Mouse (Mus musculus) fibroblast of lung, adult 2 months (primary cell): ENCODE data around the gene Art2b.
"Not testable (repeated sequence)": the region's sequence is repeated elsewhere in the genome, so short reads cannot be mapped to it uniquely, and the experiment has no call there.

ENCODE experiments used
- DNase-seq: peaks from one replicate; pipeline ENCODE4 v3.0.0-alpha.2; 2011; ENCODE audit warnings: low read depth

Gene Art2b

DNA sequence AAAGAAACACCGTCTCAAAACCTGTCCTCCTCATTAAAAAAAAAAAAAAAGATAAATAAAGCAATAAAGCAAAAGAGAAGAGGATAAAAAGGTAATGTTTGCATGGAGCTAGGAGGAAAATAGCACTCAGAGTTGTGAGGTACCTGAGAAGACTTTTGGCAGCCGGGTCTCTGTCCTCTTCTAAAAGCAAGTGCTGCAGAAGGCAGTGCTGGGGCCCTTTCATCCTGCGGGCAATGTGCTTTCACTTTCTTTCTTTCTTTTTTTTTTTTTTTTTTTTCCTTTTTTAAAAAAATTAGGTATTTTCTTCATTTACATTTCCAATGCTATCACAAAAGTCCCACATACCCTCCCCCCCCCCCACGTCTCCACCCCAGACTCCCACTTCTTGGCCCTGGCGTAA, at the start of gene Art2b:
Gene Art2b, minus strand, starts transcription at position 193 of the 400 bp plus-strand sequence.
- no peak for DNase-seq

DNA sequence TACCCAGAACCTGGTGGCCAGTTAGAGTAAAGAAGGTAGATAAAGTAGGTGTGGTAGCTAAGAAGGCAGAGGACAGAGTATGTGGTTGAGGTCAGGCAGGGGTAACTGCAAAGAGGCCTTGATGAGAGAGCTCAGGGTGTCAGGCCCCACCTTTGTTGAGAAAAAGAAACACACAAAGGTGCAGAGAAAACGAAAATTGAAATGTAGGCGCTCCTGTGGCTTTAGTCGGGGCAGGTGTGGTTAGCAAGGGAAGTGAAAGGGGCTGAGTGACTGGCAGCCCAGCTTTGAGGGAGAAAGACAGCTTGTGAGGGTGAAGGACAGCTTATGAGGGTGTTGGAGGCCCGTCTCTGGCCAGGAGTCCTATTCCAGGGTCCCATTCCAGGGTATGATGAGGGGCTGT, 49.1 kb upstream of the Art2b start:
- DNase-seq, result no peak

DNA sequence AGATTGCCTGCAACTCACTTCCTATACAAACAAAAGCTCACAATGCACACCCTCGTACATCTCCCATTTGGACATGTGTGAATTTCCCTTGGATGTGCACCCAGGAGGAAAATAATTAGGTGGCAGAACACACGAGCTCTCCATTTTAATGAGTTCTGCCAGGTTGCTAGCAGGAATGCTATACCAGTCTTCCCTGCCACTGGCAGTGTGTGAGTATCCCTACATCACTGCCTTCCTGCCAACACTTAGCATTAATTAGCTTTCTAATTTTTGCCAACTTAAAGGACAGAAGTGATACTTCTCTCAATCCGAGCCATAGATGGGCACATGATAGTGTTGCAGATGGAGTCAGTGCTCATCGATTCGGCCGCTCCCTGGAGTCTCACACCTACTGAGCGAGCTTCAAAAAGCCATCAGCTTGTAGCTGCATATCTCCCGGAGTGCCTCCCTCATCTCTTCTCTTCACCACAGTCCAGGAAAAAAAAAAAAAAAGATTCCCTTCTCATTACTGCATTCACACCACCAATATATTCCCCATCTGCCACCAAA, 48.3 kb upstream of the Art2b start:
- DNase-seq, result no peak

DNA sequence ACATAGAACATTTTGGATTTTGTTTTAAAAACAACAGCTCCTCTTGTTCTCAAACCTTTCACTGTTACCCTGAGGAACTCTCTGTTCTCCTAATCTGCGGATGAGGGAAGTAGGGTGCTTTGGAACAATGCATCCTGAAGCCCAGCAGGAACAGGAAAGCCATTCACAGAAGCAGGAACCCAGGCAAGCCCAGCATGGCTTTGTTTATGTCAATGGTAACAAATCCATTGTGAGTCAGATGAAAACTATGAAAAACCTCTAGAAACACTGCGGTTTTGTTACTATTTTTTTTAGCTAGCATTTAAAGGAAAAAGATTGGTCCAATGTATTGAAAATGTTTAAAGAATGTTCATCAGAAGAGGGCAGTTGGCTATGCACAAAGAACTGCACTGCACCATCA, 43.1 kb upstream of the Art2b start:
- DNase-seq, result no peak

DNA sequence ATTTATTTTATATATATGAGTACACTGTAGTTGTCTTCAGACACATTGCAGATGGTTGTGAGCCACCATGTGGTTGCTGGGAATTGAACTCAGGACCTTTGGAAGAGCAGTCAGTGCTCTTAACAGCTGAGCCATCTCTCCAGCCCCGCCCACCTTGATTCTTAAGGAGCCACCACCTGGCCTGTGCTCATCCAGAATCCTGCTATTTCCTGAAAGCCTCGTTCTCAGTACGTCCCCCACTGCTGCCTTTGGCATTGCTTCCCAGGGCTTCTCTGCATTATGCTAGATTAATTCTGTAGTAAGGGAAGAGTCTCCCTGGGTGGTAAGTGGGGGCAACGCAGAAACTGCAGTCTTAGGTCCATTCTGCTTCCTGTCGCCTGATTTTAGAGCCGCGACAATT, 41.8 kb upstream of the Art2b start:
- DNase-seq, result not testable (repeated sequence)

DNA sequence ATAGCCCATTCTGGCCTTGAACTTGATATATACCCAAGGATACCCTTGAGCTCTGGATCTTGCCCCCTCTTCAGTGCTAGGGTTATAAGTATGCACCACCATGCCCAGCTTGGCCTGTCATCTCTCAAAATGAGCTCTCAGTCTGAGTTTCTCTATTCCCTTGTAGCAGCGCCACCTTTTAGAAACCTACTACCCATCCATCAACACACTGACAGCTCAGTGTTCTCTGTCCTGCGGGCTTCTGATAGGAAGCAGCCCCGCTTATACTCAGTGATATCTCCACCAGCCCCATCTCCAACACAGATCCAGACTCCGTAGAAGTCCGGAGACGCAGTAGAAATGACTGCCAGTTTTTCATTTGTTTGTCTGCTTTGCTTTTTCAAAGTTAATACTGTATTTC, 38.9 kb upstream of the Art2b start:
- no peak for DNase-seq

DNA sequence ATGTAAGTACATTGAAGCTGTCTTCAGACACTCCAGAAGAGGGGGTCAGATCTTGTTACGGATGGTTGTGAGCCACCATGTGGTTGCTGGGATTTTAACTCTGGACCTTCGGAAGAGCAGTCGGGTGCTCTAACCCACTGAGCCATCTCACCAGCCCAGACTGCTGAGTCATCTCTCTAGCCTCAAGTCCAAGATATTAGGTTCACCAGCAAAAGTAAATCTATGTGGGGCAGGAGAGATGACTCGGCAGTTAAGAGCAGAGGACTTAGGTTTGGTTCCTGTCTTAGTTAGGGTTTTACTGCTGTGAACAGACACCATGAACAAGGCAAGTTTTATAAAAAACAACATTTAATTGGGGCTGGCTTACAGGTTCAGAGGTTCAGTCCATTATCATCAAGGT, 36.5 kb upstream of the Art2b start:
- not testable (repeated sequence) for DNase-seq

DNA sequence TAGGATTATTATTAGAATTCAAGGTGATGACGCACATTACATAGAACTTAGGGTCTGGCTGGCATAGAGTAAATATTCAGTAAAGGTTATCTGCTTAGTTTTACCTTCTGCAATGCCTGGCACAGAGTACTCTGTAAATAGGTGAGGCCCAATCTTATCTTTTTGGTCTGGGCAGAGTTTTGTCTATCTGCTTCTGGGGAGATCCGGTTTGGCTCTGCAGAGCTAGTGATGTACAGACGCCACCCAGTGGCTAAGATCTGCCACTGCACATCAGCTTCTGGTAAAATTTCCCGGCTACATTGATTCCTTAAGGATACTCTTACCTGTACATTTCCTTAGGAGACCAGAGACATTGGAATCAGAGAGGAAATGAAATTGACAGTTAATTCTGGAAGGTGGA, 35.0 kb upstream of the Art2b start:
- no peak for DNase-seq

DNA sequence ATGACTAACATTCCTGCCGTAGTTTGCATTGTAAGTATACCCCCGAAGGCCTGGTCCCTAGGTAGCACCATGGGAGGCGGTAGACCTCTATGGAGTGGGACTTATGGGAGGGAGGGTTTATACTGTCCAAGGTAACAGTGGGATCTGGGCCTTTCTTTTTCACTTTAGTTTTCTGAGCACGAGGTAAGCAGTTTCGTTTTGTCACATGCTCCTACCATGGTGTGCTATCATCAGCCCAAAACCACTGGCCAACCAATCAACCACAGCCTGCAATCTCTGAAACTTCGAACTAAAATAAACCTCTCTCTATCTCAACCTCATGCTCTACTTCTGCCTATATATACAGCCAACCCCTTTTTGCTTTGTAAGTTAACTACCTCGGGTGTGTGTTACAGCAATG, 32.9 kb upstream of the Art2b start:
- DNase-seq, result no peak

DNA sequence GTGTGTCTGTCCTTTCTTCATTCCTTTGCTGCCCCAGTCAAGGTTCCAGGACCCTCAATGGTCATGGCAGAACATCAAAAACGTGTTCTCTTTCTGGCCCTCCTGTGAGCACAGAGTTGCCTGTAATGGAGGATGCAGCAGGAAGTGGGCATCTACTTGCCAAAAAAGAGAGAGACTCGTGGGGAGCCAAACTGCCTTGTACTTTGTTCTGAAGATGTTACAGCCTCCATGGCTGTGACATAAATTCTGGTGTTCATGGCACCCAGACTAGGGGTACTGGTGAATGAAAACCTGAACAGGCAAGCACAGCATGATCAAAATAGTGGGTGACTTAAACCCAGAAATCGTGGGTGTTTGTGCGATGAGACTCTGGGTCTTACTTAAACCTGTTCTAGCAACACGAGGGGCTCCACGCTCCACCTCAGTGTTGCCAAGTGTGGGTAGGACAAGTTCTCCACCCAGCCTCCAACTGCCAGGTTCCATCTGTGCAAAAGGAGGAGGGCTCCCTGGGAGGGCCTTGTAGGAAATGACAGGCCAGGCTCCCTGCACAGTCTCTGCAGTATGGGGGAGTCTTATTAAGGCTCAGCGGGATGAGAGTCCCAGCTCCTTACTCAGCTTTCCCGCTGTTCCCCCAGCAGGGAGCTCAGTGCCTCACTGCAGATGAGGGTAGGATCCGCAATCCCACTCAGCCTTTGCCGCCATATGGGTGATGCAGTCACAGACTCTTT, 32.2 kb upstream of the Art2b start:
- DNase-seq, result no peak

DNA sequence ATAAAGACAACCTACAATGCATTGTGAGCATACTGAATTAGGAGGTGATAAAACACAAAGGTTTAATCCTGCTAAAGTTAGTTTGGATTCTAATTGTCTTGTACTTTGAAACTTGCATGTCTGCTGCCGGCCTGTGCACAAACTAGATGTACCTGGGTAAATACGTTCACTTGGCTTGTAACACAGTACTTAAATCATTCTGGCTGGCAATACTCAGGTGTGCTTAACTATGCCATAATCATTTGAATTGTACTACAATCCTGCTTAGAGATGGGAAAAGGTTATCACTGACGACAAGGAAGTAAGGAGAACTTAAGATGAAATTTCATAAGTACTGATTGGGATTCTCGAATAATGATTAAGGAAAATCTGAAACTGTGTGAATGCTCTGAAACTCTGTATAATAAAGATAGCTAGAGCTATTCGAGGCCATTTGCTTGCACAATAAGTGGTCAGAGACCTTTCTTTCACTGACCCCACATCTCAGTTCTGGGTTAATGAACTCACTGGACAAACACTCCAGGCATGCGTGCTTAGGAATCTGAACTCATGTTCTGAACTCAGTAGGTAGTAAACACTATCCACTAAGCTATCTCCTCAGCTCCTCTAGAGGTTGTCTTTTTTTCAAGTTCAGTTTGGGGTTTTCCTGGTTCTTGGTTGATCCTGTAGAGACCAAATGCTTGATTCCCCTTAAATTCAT, 30.9 kb upstream of the Art2b start:
- DNase-seq, result no peak

DNA sequence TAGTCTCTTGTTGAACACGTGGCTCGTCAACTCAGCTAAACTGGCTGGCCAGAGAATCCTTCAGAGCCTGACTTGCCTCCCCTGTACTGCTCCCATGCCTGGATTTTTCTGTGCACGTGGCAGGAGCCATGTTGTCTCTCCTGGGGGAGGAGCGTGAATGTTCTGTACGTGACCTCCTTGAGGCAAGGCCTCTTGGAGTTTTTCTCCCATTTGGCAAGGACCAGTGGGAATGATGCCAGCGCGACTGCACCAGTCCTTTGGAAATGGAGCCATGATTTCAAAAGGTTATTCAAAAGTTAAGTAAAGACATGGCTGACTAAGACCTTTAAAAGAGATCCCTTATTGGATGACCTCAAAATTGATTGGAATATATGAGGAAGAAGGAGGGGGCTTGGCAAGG, 30.0 kb upstream of the Art2b start:
- DNase-seq, result no peak

DNA sequence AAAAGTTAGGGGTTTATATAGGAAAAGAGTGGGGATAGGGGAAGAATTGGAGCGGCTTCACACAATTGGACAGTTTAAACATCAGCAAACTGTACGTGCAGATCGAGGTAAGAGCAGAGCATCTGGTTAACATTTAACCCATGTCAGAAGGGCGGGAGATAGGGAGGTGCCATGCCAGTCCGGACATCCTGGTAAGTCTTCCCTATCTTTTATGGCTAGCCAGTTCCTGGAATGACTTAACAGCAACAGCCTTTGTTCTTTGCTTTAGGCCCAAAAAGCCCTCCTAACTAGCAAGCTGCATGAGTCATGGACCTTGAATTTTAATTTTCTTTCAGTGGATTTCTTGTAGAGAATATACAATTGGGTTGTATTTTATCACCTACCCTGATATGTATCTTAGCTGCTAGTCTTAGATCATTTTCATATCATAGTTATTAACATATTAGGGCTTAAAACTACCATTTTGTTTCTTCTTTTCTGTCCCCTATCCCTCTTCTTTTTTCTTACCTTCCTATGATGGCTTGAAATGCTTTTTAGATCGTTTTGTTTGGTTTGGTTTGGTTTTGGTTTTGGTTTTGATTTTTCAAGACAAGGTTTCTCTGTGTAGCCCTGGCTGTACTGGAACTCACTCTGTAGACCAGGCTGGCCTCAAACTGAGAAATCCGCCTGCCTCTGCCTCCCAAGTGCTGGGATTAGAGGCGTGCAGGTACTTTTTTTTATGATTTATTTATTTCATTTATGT, 27.6 kb upstream of the Art2b start:
- DNase-seq, result not testable (repeated sequence)

DNA sequence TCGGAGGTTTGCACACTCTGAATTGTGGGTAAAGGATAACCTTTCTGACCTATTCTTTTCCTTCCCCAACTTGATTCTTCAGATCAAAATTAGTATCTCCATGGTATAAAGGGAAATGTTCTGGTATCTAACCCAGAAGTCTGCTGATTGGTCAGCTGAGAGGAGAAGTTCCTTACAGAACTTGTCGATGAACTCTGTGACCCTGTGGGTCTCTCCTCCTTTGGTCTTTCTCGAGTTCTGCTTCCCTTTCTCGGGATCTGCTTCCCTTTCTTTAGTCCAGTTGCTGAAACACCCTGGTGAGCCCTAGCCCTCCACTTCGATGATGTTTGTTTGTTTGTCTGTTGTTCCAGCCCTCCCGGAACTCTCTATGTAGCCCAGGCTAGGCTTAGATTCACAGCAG, 22.4 kb upstream of the Art2b start:
- no peak for DNase-seq

DNA sequence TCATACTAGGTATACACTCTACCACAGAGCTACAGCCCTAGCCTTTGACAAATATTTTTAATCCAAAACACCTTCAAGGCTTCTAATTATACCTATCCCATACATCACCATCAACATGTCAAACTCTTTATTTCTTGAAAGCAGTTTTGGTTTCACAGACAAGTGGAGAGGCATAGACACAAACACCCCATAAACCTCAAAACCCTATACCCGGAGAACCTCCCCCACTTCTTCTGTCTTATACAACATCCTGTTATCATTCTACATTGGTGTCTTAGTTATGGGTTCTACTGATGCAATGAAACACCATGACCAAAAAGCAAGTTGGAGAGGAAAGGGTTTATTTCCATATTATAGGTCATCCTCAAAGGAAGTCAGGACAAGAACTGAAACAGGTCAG, 15.0 kb upstream of the Art2b start:
- no peak for DNase-seq

DNA sequence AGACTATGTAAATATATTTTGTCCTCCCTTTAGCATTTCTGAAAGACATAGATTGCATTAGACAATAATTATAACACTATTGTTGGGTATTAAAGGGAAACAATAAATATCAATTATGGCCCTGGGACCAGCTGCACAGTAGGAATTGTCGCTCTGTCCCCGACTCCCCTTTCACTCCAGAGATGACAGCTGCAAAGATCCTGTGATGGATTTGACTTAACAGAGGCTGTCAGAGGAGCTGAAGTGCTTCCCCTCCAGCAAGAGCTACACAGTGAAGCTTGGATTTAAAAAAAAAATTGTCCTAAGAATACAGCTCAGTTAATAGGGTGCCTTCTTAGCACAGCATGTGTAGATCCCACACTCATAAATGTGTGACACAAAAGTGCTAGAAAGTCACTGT, 13.1 kb upstream of the Art2b start:
- DNase-seq, result no peak

DNA sequence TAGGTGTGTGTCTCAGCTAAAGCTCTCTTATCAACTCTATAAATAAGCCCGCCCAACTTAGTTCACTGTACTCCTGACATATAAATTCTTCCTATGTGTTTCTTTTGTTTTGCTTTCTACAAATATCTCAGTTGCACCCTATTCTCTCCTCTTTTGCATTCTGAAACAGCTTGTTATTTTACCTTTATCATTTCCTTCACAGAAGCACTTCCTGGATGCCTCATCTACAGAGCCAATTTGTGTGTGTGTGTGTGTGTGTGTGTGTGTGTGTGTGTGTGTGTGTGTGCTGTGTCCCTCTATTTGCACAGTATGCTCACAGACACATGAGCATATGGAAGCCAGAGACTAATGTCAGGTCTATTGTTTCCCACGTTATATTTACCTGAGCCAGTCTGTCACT, 9.6 kb upstream of the Art2b start:
- DNase-seq, result no peak

DNA sequence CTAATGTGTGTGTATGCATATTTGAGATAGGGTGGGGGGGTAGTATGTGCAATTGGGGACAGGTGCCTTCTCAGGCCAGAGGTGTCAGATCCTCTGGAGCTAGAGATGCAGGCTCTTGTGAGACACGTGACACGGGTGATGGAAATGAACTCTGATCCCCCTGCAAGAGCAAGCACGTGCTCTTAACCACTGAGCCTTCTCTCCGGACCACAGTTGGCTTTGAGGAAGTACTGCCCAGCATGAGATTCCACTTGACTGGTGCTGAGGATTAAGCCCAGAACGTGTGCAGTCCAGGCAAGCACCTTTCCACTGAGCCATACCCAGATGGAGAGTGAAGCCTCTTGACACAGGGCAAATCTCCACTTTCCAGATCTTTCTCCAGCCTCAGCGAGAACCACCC, 1.1 kb downstream of the Art2b start:
- not testable (repeated sequence) for DNase-seq

DNA sequence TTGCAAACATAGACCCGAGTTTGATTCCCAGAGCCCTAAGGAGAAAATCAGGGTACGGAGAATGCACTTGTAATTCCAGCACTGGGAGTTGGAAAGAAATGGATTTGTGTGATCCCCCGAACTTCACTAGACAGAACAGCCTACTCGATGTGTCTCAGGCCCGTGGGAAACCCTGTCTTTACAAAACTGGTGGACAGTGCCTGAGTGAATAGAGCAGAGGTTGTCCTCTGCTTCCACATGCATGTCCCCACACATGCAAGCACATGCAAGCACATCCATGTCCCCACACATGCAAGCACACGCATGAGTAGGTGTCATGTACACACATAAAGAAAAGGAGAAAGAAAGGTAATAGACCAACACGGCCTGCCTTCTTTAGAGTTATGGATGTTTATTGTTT, 3.4 kb downstream of the Art2b start:
- DNase-seq, result no peak

DNA sequence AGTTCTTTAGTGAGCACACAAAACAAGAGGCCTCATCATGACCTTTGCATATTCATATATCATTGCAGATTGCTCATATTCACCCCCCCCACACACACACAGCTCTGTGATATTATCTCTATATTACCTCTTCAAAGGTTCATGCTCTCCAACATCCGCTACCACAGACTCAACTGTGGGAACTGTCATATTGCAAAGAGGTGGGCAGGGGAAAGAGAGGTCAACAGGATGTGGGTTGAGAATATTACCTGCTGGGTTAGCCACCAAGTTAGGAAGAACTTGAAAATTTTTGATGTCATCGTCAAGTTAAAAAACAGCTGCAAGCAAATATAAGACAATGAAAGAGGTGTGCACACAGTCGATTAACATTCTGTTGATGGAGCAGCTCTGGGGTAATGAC, 4.5 kb downstream of the Art2b start:
- DNase-seq, result not testable (repeated sequence)

DNA sequence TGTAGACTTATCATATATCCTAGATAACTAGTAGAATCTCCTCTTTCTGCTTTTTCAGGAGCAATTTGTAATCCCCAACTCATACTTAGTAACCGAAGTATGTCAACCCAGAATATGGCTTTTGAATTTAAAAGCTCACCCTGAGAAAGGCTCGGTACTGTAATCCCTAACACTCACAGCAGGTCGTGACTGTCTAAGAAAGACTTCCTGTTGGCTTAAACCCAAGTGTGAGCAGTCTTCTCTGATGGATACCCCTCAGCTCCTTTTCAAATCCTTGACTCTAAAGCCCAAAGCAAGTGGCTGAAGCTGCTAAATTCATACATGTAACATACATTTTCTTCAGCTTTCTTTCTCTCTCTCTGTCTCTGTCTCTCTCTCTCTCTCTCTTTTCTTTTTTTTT, 11.0 kb downstream of the Art2b start:
- no peak for DNase-seq

DNA sequence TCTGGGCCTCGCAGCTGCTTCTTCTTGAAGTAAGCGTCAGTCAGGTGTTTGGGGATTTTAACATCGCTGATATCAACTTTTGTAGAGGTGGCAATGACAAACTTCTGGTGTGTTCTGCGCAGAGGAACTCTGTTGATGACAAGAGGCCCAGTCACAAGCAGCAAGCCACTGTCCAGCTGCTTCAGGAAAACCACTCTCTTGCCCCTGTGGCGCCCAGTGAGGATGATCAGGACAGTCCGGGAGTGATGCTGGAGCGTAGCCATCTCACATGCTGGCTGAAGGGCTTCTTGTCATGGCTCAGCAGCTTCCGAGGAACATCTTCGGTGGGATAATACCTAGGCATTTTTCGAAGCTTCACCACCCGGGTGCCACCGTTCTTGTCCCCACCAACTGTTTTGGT, 11.8 kb downstream of the Art2b start:
- DNase-seq, result not testable (repeated sequence)

DNA sequence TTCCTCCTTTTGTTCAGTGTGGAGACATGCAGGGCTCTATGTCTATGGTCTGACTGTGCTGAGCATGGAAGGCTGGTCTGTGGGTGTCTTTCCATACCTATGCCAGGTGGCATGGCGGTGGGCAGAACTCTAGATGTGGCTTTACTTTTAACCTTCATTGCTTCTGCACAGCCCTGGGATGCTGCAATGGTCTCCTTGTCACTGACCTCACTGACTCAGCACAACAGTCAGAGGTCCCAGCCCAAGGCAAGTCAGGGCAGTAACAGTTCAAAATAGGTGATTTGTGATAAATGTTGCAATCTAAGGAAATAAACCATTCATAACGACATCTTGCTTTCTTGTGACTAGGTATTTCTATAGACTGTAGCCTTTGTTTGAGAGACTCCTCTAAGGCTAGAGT, 21.3 kb downstream of the Art2b start:
- no peak for DNase-seq
